Comparison of ENCODE assay signal across 16 mouse cellular contexts in genomic region chr14:12149529-12149928, GRCm38 (mm10).
"Had no signal": no experiment of that assay in that cellular context is flagged by ENCODE, and none has a peak within 500 bp of the region (broad histone marks: within the 10 kb centered on the region; RNA-seq: fewer than 3 reads in every experiment).

No protein-coding gene starts in this region.

- H3K27ac ChIP-seq: liver, embryonic 14.5 days; lung, embryonic 15.5 days; macrophage; midbrain, embryonic 12.5 days; neural tube, embryonic 12.5 days; stomach, embryonic 15.5 days had no signal

- ATAC-seq: lung, postnatal 0 days had no signal

- H3K9ac ChIP-seq: liver, embryonic 14.5 days; lung, embryonic 15.5 days; midbrain, embryonic 12.5 days; neural tube, embryonic 12.5 days; stomach, embryonic 15.5 days had no signal

- H3K4me3 ChIP-seq: lung, embryonic 15.5 days; megakaryocyte, embryonic 14.5 days; midbrain, embryonic 12.5 days; neural tube, embryonic 12.5 days; stomach, embryonic 15.5 days had no signal

- H3K4me2 ChIP-seq: lung, embryonic 15.5 days; midbrain, embryonic 12.5 days; neural tube, embryonic 12.5 days; stomach, embryonic 15.5 days had no signal

- H3K27me3 ChIP-seq: lung, embryonic 15.5 days; stomach, embryonic 15.5 days had no signal

- DNase-seq: lung, adult 2 months; lung, postnatal 14 days; lung, postnatal 36 days; midbrain, embryonic 14.5 days; right cerebral cortex, postnatal 14 days; thymus, adult 18-20 months; thymus, postnatal 14 days; thymus, postnatal 36 days had no signal

- H3K9me3 ChIP-seq: lung, embryonic 15.5 days; midbrain, embryonic 12.5 days; neural tube, embryonic 12.5 days; stomach, embryonic 15.5 days had no signal

- H3K36me3 ChIP-seq: lung, embryonic 15.5 days; neural tube, embryonic 12.5 days; stomach, embryonic 15.5 days had no signal

- H3K4me1 ChIP-seq: lung, embryonic 15.5 days; megakaryocyte, embryonic 14.5 days; neural tube, embryonic 12.5 days; stomach, embryonic 15.5 days had no signal
